Mouse (Mus musculus) heart, embryonic 15.5 days (tissue): Measurements from ENCODE around the gene Tcstv1. TPM values are rescaled to one million over a fixed set of nuclear protein-coding genes. Genes with fewer than 3 reads are reported as not detected.
"Not testable (repeated sequence)": the region's sequence is repeated elsewhere in the genome, so short reads cannot be mapped to it uniquely, and the experiment has no call there.

Experiments used
- ATAC-seq: fragments of 200-750 bp; cut with Nextera tagmentation; replicated peaks from 2 replicates; pipeline ENCODE4 v1.8.0; 2017; ENCODE audit warnings: low read depth, moderate TSS enrichment; ENCODE audit not compliant: insufficient number of reproducible peaks, insufficient read depth, low FRiP score
- H3K27ac ChIP-seq: fragments of 300-500 bp; sonication (generic); 2 replicates; pipeline ENCODE4 v1.5.1; 2015; ENCODE audit warnings: mild to moderate bottlenecking, inconsistent platforms
- H3K27me3 ChIP-seq: fragments of 300-500 bp; sonication (generic); 2 replicates; pipeline ENCODE4 v1.6.1; 2015; ENCODE audit warnings: inconsistent platforms
- H3K36me3 ChIP-seq: fragments of 300-500 bp; sonication (generic); 2 replicates; pipeline ENCODE4 v1.6.1; 2015; ENCODE audit warnings: mild to moderate bottlenecking, inconsistent platforms
- H3K4me1 ChIP-seq: fragments of 300-500 bp; sonication (generic); replicated peaks from 2 replicates; pipeline ENCODE4 v1.6.1; 2015; ENCODE audit warnings: inconsistent platforms
- H3K4me2 ChIP-seq: fragments of 300-500 bp; sonication (generic); 2 replicates; pipeline ENCODE4 v1.6.1; 2015; ENCODE audit warnings: inconsistent platforms, mild to moderate bottlenecking, moderate library complexity
- H3K4me3 ChIP-seq: fragments of 300-500 bp; sonication (generic); 2 replicates; pipeline ENCODE4 v1.5.1; 2015; ENCODE audit warnings: mild to moderate bottlenecking, inconsistent platforms
- H3K9ac ChIP-seq: fragments of 300-500 bp; sonication (generic); 2 replicates; pipeline ENCODE4 v1.6.1; 2015; ENCODE audit warnings: mild to moderate bottlenecking, inconsistent platforms
- H3K9me3 ChIP-seq: fragments of 300-500 bp; sonication (generic); replicated peaks from 2 replicates; pipeline ENCODE4 v1.6.1; 2016; ENCODE audit warnings: inconsistent platforms
- WGBS: fragments of 180-500 bp; shearing (Covaris S2); methylation state at CpG from one replicate; pipeline ENCODE4 v1.1.7; 2015; ENCODE audit warnings: mixed read lengths; 5-methylcytosine and 5-hydroxymethylcytosine counted together
- polyA plus RNA-seq: library from polyadenylated mRNA; unstranded; fragments of >200 nt; fragmentation: Nextera tagmentation; extraction: Ambion mirVana; gene quantifications from 2 replicates; pipeline ENCODE4 v1.2.1, GENCODE M21; 2015

Gene Tcstv1
- polyA plus RNA-seq = not detected in 2 replicates

DNA sequence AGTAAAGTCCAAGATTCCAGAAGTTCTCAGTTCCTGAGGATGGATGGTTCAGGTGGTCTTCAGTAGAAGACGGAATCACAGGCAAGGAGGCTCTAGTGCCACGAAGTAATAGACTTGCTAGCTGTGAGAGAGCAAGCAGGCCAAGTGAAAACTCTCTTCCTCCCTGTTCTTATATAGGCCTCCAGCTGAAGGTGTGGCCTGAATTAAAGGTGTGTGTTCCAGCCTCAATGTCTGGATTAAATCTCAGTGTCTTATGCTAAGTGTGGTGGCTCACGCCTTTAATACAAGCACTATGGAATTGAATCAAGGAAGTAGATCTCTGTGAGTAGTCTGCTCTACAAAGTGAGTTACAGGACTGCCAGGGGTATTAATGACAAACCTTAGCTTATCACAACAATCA lies at the start of gene Tcstv1:
Tcstv1 (minus strand) TSS at position 101 of the 400 bp plus-strand sequence.
- H3K27ac ChIP-seq, H3K36me3 ChIP-seq, H3K4me1 ChIP-seq, H3K9me3 ChIP-seq, H3K4me3 ChIP-seq, ATAC-seq, H3K4me2 ChIP-seq, H3K9ac ChIP-seq, H3K27me3 ChIP-seq: not testable (repeated sequence)
- 69% methylated on average over 3 of the region's 3 CpGs for WGBS

DNA sequence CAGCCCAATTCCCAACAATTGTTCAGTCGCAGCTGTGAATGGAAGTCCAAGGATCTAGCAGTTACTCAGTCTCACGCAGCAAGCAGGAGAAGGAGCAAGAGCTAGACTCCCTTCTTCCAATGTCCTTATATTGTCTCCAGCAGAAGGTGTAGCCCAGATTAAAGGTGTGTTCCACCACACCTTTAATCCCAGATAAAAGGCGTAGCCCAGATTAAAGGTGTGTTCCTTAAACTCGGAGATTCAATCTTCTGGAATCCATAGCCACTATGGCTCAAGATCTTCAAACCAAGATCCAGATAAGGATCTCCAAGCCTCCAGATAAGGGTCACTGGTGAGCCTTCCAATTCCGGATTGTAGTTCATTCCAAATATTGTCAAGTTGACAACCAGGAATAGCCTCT lies 34.6 kb upstream of the Tcstv1 start, which contains the start of gene Gm21761:
Gm21761 (minus strand) TSS at position 101 of the 400 bp plus-strand sequence.
- WGBS = no CpG with 5 or more reads among the region's 5 CpGs
- H3K4me2 ChIP-seq, H3K36me3 ChIP-seq, H3K4me3 ChIP-seq, H3K27me3 ChIP-seq, H3K27ac ChIP-seq, H3K4me1 ChIP-seq, H3K9ac ChIP-seq, ATAC-seq, H3K9me3 ChIP-seq: not testable (repeated sequence)

- not testable (repeated sequence) for H3K9ac ChIP-seq, H3K27me3 ChIP-seq, H3K36me3 ChIP-seq, H3K27ac ChIP-seq, H3K4me1 ChIP-seq, H3K9me3 ChIP-seq, ATAC-seq, H3K4me2 ChIP-seq, H3K4me3 ChIP-seq
- WGBS = 65% methylated on average over 3 of the region's 3 CpGs
Observed at GRCm38 (mm10) chr13:119924597-119925340, 30.2 kb upstream of the Tcstv1 start.

DNA sequence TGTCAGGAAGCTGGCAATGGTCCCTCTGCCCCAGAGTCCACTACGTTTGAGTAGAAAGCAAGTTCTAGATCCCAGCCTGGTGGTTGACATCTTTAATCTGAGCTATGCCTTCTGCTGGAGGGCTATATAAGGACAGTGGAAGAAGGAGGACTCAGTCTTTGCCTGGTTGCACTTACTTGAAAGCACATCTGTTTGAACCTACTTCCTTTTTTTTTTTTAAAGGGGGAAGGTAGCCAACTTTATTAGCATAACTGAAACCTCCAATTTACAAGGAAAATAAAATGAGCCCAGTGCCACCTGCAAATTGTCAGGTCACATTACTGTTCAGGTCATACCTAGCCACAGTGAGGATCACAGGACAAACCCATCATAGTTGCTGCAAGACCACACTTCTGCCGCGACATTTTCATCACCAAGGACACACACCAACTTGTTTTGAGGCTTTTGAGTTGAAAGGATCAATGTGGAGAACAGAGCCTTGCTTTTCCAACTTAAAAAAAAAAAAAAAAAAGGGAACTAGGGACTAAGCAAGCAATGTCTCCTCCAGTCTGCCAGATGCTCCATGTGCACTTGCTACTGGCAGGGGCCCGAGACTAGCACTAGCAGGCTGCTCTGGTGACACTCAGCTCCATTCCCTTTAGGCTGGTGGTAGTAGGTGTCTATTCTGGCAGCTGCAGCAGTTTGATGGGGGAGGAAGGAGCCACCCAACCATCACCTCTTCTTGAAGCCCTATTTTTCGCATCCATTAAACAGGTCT lies 22.6 kb upstream of the Tcstv1 start:
- H3K36me3 ChIP-seq, H3K27ac ChIP-seq, H3K27me3 ChIP-seq, H3K9ac ChIP-seq, H3K4me3 ChIP-seq, H3K9me3 ChIP-seq, ATAC-seq, H3K4me1 ChIP-seq, H3K4me2 ChIP-seq: not testable (repeated sequence)
- 63% methylated on average over 4 of the region's 5 CpGs for WGBS

DNA sequence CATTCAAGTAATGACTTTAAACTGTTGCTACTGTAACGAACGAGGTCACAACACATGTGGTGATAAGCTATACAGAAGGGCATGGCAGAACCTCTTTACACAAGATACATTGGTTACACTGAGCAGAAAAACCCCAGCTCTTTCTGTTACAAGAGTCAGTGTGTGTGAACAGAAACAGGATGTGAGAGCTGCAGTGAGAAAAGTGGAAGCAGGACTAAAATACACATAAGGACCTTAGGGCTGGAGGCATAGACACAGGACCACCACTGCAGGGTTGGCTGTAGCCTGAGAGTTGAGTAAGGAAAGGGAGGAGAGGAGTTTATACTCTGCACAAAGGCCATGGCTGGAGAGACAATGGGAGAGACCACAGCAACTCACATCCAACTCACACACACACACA lies 21.9 kb upstream of the Tcstv1 start:
- WGBS = 54% methylated on average over 2 of the region's 2 CpGs
- H3K4me1 ChIP-seq, H3K9me3 ChIP-seq, H3K4me3 ChIP-seq, H3K27ac ChIP-seq, H3K9ac ChIP-seq, H3K27me3 ChIP-seq, H3K4me2 ChIP-seq, ATAC-seq, H3K36me3 ChIP-seq: not testable (repeated sequence)

DNA sequence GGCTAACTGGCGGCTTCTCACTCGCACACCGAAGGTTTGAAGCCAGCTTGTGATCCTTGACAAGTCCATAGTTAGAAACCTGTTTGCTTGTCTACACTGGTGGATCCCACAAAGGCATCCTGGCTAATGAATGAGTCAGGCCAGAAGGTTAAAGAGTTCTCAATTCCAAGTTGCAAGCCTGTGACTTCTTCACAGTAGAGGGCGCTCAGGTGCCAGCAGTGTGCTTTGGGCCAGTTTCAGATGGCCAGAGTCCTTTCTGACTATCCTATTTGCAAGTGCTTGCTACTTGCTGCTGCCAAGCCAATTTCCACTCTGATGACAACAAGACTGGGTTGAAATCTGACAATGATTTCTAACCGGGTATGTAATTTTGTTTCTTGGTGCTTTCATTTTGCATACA lies 4.0 kb upstream of the Tcstv1 start:
- not testable (repeated sequence) for H3K4me2 ChIP-seq, H3K4me3 ChIP-seq, H3K9me3 ChIP-seq, H3K9ac ChIP-seq, H3K36me3 ChIP-seq, H3K4me1 ChIP-seq, ATAC-seq, H3K27ac ChIP-seq, H3K27me3 ChIP-seq
- WGBS = 42% methylated on average over 5 of the region's 5 CpGs

DNA sequence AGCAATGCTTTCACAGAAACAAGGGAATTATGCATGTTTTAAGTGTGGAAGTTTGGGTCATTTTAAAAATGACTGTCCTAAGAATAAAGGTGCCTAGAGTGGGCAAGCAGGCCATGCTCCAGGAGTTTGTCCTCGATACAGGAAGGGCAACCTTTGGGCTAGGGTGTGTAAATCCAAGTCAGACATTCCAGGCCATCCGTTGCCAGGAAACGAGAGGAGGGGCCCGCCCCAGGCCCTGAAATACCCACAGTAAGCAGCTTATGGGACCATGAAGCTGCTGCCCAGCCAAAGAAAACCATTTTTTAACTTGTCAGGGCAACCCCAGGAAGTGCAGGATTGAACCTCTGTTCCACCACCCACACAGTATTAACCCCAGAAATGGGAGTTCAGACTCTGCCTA lies 7.7 kb downstream of the Tcstv1 start:
- WGBS = 52% methylated on average over 4 of the region's 4 CpGs

DNA sequence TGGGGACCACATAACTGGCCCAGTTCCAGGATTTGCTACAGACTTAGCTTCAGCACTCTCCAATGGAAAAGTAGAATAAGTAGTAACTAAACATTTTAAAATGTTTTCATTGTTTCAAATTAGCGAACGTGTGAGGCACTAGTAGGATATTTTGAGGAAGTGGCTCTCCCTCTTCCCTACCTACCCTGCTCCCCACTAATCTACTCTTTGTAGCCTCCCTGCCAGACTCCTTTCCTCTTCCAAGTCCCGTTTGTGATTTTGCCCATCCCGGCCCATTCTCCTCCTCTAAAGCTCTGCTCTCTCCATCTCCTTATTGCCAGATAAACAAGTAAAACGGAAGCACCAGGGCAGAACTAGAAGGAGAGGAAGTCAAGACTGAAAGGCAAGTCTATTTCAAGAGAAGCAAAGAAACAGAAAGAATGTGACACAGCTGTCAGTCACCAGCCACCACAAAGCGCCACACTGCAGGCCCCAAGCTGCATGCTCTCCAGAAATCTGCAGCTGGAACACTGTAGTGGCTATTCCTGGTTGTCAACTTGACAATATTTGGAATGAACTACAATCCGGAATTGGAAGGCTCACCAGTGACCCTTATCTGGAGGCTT lies 30.1 kb downstream of the Tcstv1 start:
- ATAC-seq, H3K4me2 ChIP-seq: not testable (repeated sequence)
- WGBS = 62% methylated on average over 6 of the region's 7 CpGs

More for the DNA sequence above, 7.7 kb downstream of the Tcstv1 start:
- not testable (repeated sequence) for H3K4me2 ChIP-seq, H3K4me1 ChIP-seq, H3K9me3 ChIP-seq, H3K27me3 ChIP-seq, H3K4me3 ChIP-seq, H3K9ac ChIP-seq, H3K27ac ChIP-seq, H3K36me3 ChIP-seq, ATAC-seq

DNA sequence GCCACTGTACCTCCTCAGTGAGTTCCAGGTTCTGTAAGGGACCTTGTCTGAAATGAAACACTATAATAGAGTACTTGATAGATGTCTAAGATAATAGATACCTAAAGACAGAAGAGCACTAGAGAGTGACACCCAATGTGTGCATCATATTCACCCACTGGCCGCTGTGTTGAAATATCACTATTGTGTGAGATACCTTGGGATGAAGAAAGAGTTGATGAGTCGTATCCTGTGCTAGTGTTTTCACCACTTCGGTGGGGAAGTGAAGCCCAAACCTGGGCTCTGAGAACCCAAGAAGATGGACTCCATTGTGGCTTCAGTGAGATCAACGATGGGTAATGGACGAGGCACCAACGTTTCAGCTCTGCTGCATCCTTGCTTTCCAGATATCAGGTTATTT lies 32.2 kb downstream of the Tcstv1 start:
- not testable (repeated sequence) for H3K9me3 ChIP-seq, H3K4me2 ChIP-seq, ATAC-seq, H3K9ac ChIP-seq, H3K4me1 ChIP-seq, H3K27me3 ChIP-seq, H3K27ac ChIP-seq, H3K4me3 ChIP-seq, H3K36me3 ChIP-seq
- WGBS = no CpG with 5 or more reads among the region's 6 CpGs

More for the DNA sequence above, 30.1 kb downstream of the Tcstv1 start:
- H3K27ac ChIP-seq, H3K4me3 ChIP-seq, H3K4me1 ChIP-seq, H3K27me3 ChIP-seq, H3K9me3 ChIP-seq, H3K9ac ChIP-seq, H3K36me3 ChIP-seq: not testable (repeated sequence)
